Mouse (Mus musculus) heart, adult 2 months (tissue): ENCODE measurements at regions not wholly inside any gene's neighbourhood (a gene's known extent, or its start where the extent isn't known, plus 50 kb on each side); places are given as distances from the start of the nearest gene placed in this dataset.

Experiments
- CTCF ChIP-seq: fragments of 200-600 bp; IDR thresholded peaks from 2 replicates; pipeline ENCODE4 v1.8.1; 2022; ENCODE audit warnings: antibody characterized with exemption, mild to moderate bottlenecking, moderate library complexity
- POLR2A ChIP-seq: fragments of 200-500 bp; IDR thresholded peaks from 2 replicates; pipeline ENCODE4 v1.6.1; 2011; ENCODE audit warnings: mild to moderate bottlenecking, low read depth, low read length, control low read depth; ENCODE audit not compliant: insufficient read depth

DNA sequence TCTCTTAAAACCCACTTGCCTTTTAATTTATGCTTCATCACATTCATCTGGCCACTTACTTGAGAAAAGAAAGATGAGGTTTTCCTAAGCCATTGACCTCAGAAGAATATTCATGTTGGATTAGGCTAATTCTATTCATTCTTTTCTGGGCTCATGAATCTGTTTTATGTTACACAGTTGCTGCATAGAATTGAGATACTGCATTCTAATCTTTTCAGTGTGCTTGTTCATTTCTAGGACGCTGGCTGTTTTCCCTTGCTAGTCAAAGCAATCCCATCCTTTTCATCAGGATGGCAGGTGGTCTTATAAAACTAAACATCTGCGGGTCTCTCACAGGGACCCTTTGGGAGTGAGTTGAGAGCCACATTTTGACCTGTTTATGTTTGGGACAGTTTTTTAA is 243.2 kb downstream of the Cps1 start:
- TF ChIP-seq CTCF (no peak), POLR2A (no peak)
